ENCODE assay signal across 8 mouse cellular contexts in genomic region chr3:36495436-36495835, GRCm38 (mm10). TPM values are rescaled to one million over a fixed set of nuclear protein-coding genes. Genes with fewer than 3 reads are reported as not detected.
DNase-seq lines count a peak whose midpoint lies in the region; ATAC-seq and TF ChIP-seq lines count a peak whose summit lies in the region.

No protein-coding gene starts in this region.

- no peaks in the 10 kb centered on the region for H3K79me2 ChIP-seq in liver, adult 2 months (ENCODE audit: control insufficient read depth, insufficient read depth, low read length)
- no peaks in the 10 kb centered on the region for H3K79me2 ChIP-seq in myocyte (ENCODE audit: control insufficient read depth, insufficient read depth)

- peak; percentile 99 for DNase-seq in 3T3-L1 (ENCODE audit: low read depth, low spot score)
- DNase-seq in adrenal gland, postnatal 36 days: peak; percentile 92 to 93
- DNase-seq in embryonic facial prominence, embryonic 14.5 days (ENCODE audit: low spot score): peak; percentile 89
- DNase-seq in liver, adult 2 months (ENCODE audit: extremely low read depth, low read depth, low spot score): peak; percentile 97
- DNase-seq in spleen, postnatal 4 days (ENCODE audit: low spot score in 2 of 2): peak; percentile 66 to 88

- TF ChIP-seq CTCF in liver, adult 2 months (IDR thresholded peaks at IDR 0.05; ENCODE audit: low read depth, low read length): peak; percentile 89

- ATAC-seq in embryonic facial prominence, embryonic 14.5 days (ENCODE audit: low read depth): peak; percentile 50
- ATAC-seq in heart, embryonic 11.5 days (replicated peaks; ENCODE audit: insufficient number of reproducible peaks, low FRiP score, low TSS enrichment): no peak; the same call in 1 of the 2 replicates
- peak; percentile 62 for ATAC-seq in kidney, embryonic 15.5 days (replicated peaks; ENCODE audit: low FRiP score)

- H3K9ac ChIP-seq in embryonic facial prominence, embryonic 14.5 days (ENCODE audit: low read depth, low read length): no peak overlapping the region
- no peak overlapping the region for H3K9ac ChIP-seq in heart, embryonic 11.5 days (ENCODE audit: low read depth, low read length)
- no peak overlapping the region for H3K9ac ChIP-seq in kidney, embryonic 15.5 days
- peak overlapping the region; percentile 52 for H3K9ac ChIP-seq in liver, adult 2 months (ENCODE audit: low read depth, low read length)

- H3K36me3 ChIP-seq in embryonic facial prominence, embryonic 14.5 days (ENCODE audit: control insufficient read depth, insufficient read depth, low read length): no peaks in the 10 kb centered on the region
- no peaks in the 10 kb centered on the region for H3K36me3 ChIP-seq in heart, embryonic 11.5 days (ENCODE audit: control insufficient read depth, insufficient read depth, low read length)
- H3K36me3 ChIP-seq in kidney, embryonic 15.5 days: no peaks in the 10 kb centered on the region
- H3K36me3 ChIP-seq in liver, adult 2 months (ENCODE audit: control insufficient read depth, insufficient read depth, low read length): no peaks in the 10 kb centered on the region
- no peaks in the 10 kb centered on the region for H3K36me3 ChIP-seq in myocyte (ENCODE audit: control insufficient read depth, insufficient read depth)

- no peak overlapping the region for H3K4me3 ChIP-seq in embryonic facial prominence, embryonic 14.5 days (ENCODE audit: low read depth, low read length)
- no peak overlapping the region for H3K4me3 ChIP-seq in heart, embryonic 11.5 days (ENCODE audit: low read depth, low read length)
- no peak overlapping the region for H3K4me3 ChIP-seq in kidney, embryonic 15.5 days (replicated peaks)
- H3K4me3 ChIP-seq in liver, adult 2 months (ENCODE audit: insufficient read depth, low read depth, low read length): peak overlapping the region; percentile 36
- H3K4me3 ChIP-seq in myocyte: no peak overlapping the region

- H3K4me2 ChIP-seq in embryonic facial prominence, embryonic 14.5 days (ENCODE audit: low read depth, low read length): no peak overlapping the region
- H3K4me2 ChIP-seq in heart, embryonic 11.5 days: 0 out of 2 replicates have a peak overlapping the region, but pooled peaks have one; percentile 31
- H3K4me2 ChIP-seq in kidney, embryonic 15.5 days: 0 out of 2 replicates have a peak overlapping the region, but pooled peaks have one; percentile 37
- peak overlapping the region; percentile 90 for H3K4me2 ChIP-seq in myocyte (ENCODE audit: low read depth)

- WGBS in embryonic facial prominence, embryonic 14.5 days: 10% methylated on average over 6 of the region's 6 CpGs
- WGBS in heart, embryonic 11.5 days (ENCODE audit: insufficient replicate concordance): 8% methylated on average over 6 of the region's 6 CpGs
- 5% methylated on average over 6 of the region's 6 CpGs for WGBS in kidney, embryonic 15.5 days
- WGBS in liver, adult 2 months: 4% methylated on average over 6 of the region's 6 CpGs

- H3K9me3 ChIP-seq in embryonic facial prominence, embryonic 14.5 days (ENCODE audit: control insufficient read depth, low read length): no peaks in the 10 kb centered on the region
- H3K9me3 ChIP-seq in heart, embryonic 11.5 days (replicated peaks; ENCODE audit: control insufficient read depth, low read length): no peaks in the 10 kb centered on the region
- H3K9me3 ChIP-seq in kidney, embryonic 15.5 days (replicated peaks): no peaks in the 10 kb centered on the region

- no peak overlapping the region for H3K27ac ChIP-seq in embryonic facial prominence, embryonic 14.5 days (replicated peaks; ENCODE audit: low read depth, low read length)
- H3K27ac ChIP-seq in heart, embryonic 11.5 days (ENCODE audit: low read depth, low read length): no peak overlapping the region
- no peak overlapping the region for H3K27ac ChIP-seq in kidney, embryonic 15.5 days
- H3K27ac ChIP-seq in liver, adult 2 months (replicated peaks; ENCODE audit: insufficient read depth, low read depth, low read length): peak overlapping the region; percentile 67

- H3K4me1 ChIP-seq in embryonic facial prominence, embryonic 14.5 days (ENCODE audit: control insufficient read depth, insufficient read depth, low read length): peaks cover 13% of the 10 kb centered on the region; the same call in 1 of the 2 replicates
- H3K4me1 ChIP-seq in heart, embryonic 11.5 days (ENCODE audit: control insufficient read depth, insufficient read depth, low read length): 0 out of 2 replicates have a peak, but pooled peaks cover 5% of the 10 kb centered on the region
- H3K4me1 ChIP-seq in kidney, embryonic 15.5 days: 0 out of 2 replicates have a peak, but pooled peaks cover 4% of the 10 kb centered on the region
- H3K4me1 ChIP-seq in liver, adult 2 months (ENCODE audit: control insufficient read depth, insufficient read depth, low read length): no peaks in the 10 kb centered on the region; the same call in 1 of the 2 replicates

- H3ac ChIP-seq in myocyte (ENCODE audit: control insufficient read depth, insufficient read length): no peak overlapping the region

- no peaks in the 10 kb centered on the region for H3K27me3 ChIP-seq in embryonic facial prominence, embryonic 14.5 days (replicated peaks; ENCODE audit: control insufficient read depth, insufficient read depth, low read length)
- no peaks in the 10 kb centered on the region for H3K27me3 ChIP-seq in heart, embryonic 11.5 days (ENCODE audit: control insufficient read depth, insufficient read depth, low read length)
- 0 out of 2 replicates have a peak, but pooled peaks cover 2% of the 10 kb centered on the region for H3K27me3 ChIP-seq in kidney, embryonic 15.5 days
- no peaks in the 10 kb centered on the region for H3K27me3 ChIP-seq in liver, adult 2 months (ENCODE audit: control insufficient read depth, insufficient read depth, low read length)
- no peaks in the 10 kb centered on the region for H3K27me3 ChIP-seq in myocyte (ENCODE audit: control insufficient read depth, insufficient read depth, insufficient read length)

- TF ChIP-seq POLR2A in liver, adult 2 months (IDR thresholded peaks at IDR 0.05; ENCODE audit: extremely low read depth, insufficient read depth, low read length): no peak
- TF ChIP-seq POLR2A in myocyte (IDR thresholded peaks at IDR 0.05; ENCODE audit: insufficient read length, low read depth): no peak

TF ChIP-seq in myocyte, 11 proteins besides CTCF, POLR2A, EP300 and RAD21:
- TF ChIP-seq CEBPB (IDR thresholded peaks at IDR 0.05; ENCODE audit: insufficient read depth, poor library complexity, severe bottlenecking): no peak
- TF ChIP-seq MYOD1 (IDR thresholded peaks at IDR 0.05; ENCODE audit: control insufficient read depth in 1 of 3, insufficient read length in 2 of 3, low read depth in 2 of 3): no peak
- TF ChIP-seq MAX (IDR thresholded peaks at IDR 0.05; ENCODE audit: low read depth): no peak
- TF ChIP-seq REST (IDR thresholded peaks at IDR 0.05; ENCODE audit: insufficient read depth, insufficient read length): no peak

RNA-seq across cellular contexts. Expression of gene 1810062G17Rik, which starts 19.7 kb away (rescaled TPM):
- total RNA-seq in adrenal gland, postnatal 36 days (2021): 1 to 10 TPM in 1 of 2 experiments, under 1 TPM in 1; 0.79 to 2.5 TPM
- 2.0 and 2.8 TPM in 2 replicates for polyA plus RNA-seq in embryonic facial prominence, embryonic 14.5 days (2014; fragmentation: Nextera tagmentation; extraction: Ambion mirVana)
- 1.5 TPM in 2 replicates for polyA plus RNA-seq in heart, embryonic 11.5 days (2014; fragmentation: Nextera tagmentation; extraction: Ambion mirVana)
- 1.2 and 1.8 TPM in 2 replicates for polyA plus RNA-seq in kidney, embryonic 15.5 days (2015; fragmentation: Nextera tagmentation; extraction: Ambion mirVana)
- total RNA-seq in liver, adult 2 months (2014; rRNA removed): 1.4 and 1.7 TPM in 2 replicates
- 0.87 and 0.91 TPM in 2 replicates for polyA plus RNA-seq in liver, adult 2 months (2012; rRNA removed)
- 0.46 TPM for polyA plus RNA-seq in myocyte (2012; fragmentation: generic; extraction: Trizol)

RNA-seq across cellular contexts. Expression of gene Anxa5, which starts 19.7 kb away (rescaled TPM):
- total RNA-seq in adrenal gland, postnatal 36 days (2021): 100 to 1,000 TPM; 585 to 650 TPM
- 458 and 477 TPM in 2 replicates for polyA plus RNA-seq in embryonic facial prominence, embryonic 14.5 days (2014; fragmentation: Nextera tagmentation; extraction: Ambion mirVana)
- 316 and 392 TPM in 2 replicates for polyA plus RNA-seq in heart, embryonic 11.5 days (2014; fragmentation: Nextera tagmentation; extraction: Ambion mirVana)
- 289 and 314 TPM in 2 replicates for polyA plus RNA-seq in kidney, embryonic 15.5 days (2015; fragmentation: Nextera tagmentation; extraction: Ambion mirVana)
- 77.4 and 95.0 TPM in 2 replicates for total RNA-seq in liver, adult 2 months (2014; rRNA removed)
- polyA plus RNA-seq in liver, adult 2 months (2012; rRNA removed): 152 and 159 TPM in 2 replicates
- 313 TPM for polyA plus RNA-seq in myocyte (2012; fragmentation: generic; extraction: Trizol)

RNA-seq across cellular contexts. Expression of gene Gm11549, which starts 26.2 kb away (rescaled TPM):
- not detected for total RNA-seq in adrenal gland, postnatal 36 days (2021)
- polyA plus RNA-seq in embryonic facial prominence, embryonic 14.5 days (2014; fragmentation: Nextera tagmentation; extraction: Ambion mirVana): 0.33 and 0.73 TPM in 2 replicates
- 0.14 and 0.16 TPM in 2 replicates for polyA plus RNA-seq in heart, embryonic 11.5 days (2014; fragmentation: Nextera tagmentation; extraction: Ambion mirVana)
- 0.05 TPM in 2 replicates for polyA plus RNA-seq in kidney, embryonic 15.5 days (2015; fragmentation: Nextera tagmentation; extraction: Ambion mirVana)
- not detected in 2 replicates for total RNA-seq in liver, adult 2 months (2014; rRNA removed)
- not detected in 2 replicates for polyA plus RNA-seq in liver, adult 2 months (2012; rRNA removed)
- not detected for polyA plus RNA-seq in myocyte (2012; fragmentation: generic; extraction: Trizol)

RNA-seq across cellular contexts. Expression of gene Exosc9, which starts 57.0 kb away (rescaled TPM):
- 10 to 100 TPM; 32.9 to 35.3 TPM for total RNA-seq in adrenal gland, postnatal 36 days (2021)
- 52.9 and 53.7 TPM in 2 replicates for polyA plus RNA-seq in embryonic facial prominence, embryonic 14.5 days (2014; fragmentation: Nextera tagmentation; extraction: Ambion mirVana)
- polyA plus RNA-seq in heart, embryonic 11.5 days (2014; fragmentation: Nextera tagmentation; extraction: Ambion mirVana): 56.4 and 58.5 TPM in 2 replicates
- 64.6 and 70.7 TPM in 2 replicates for polyA plus RNA-seq in kidney, embryonic 15.5 days (2015; fragmentation: Nextera tagmentation; extraction: Ambion mirVana)
- total RNA-seq in liver, adult 2 months (2014; rRNA removed): 13.4 and 15.6 TPM in 2 replicates
- 4.8 and 6.3 TPM in 2 replicates for polyA plus RNA-seq in liver, adult 2 months (2012; rRNA removed)
- 12.1 TPM for polyA plus RNA-seq in myocyte (2012; fragmentation: generic; extraction: Trizol)
